Mouse (Mus musculus) adrenal gland, postnatal 4 days (tissue): ENCODE data around the gene Wnk4. TPM values are rescaled to one million over a fixed set of nuclear protein-coding genes. Genes with fewer than 3 reads are reported as not detected.
A peak's percentile ranks its signal among the peaks of the same experiment; 100 is the strongest.

Source experiments
- DNase-seq, 2 experiments: peaks; one replicate each; pipeline ENCODE4 v3.0.0; 2021 to 2022; ENCODE audit warnings: low spot score in 2 of 2, mixed read lengths in 2 of 2
- total RNA-seq, 2 experiments: library from RNA; stranded (reverse); gene quantifications; 2 replicates each; pipeline ENCODE4 v1.2.3; 2021

The Wnk4 gene
- total RNA-seq, 2 experiments from 2014 or later, result 3.8 to 20.0 TPM

DNA sequence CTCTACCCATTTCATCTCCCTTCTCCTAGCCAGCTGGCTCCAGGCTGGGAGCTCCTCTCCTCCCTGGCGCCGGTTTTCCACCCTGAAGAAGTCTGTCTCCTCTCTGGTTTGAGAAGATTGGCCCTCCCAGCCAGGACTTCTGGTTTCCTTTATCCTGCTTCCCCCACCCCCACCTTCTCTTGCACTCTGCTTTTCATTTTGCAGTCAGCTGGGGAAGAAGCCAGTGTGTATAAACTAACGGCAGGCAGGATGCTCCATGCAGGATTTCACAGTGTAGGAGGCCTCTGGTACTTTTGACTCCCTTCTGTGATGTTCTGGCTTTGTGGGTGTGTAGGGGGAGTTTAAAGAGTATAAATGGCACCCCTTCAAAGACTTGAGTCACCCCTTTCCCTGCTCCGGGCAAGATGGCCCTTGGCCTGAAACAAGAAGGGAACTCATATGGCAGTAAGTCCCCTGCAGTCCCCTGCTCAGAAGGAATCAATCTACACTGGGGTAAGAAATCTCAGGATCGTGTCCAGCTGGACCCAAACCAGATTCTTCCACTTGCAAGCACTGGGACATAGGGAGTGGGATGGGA lies 22.2 kb upstream of the Wnk4 start:
- no peak for DNase-seq

DNA sequence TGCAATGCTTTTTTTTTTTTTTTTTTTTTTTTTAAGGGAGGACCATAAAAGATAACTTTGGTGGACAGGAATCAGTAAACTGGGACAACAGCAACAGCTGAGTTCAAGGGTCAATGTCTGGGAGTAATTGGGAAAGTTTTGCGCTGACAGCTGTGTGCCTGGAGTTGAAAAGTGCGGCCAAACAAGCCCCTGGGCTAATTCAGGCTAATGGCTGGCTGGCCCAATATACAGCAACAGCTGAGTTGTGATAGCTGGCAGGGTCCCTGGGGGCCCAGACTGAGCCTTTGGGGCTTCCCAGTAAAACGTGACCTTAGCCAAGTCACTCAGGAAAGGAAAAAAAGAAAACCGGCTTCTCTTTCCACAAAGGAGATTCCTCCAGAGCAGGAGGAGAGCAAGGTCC lies 15.3 kb upstream of the Wnk4 start:
- DNase-seq, result no peak

DNA sequence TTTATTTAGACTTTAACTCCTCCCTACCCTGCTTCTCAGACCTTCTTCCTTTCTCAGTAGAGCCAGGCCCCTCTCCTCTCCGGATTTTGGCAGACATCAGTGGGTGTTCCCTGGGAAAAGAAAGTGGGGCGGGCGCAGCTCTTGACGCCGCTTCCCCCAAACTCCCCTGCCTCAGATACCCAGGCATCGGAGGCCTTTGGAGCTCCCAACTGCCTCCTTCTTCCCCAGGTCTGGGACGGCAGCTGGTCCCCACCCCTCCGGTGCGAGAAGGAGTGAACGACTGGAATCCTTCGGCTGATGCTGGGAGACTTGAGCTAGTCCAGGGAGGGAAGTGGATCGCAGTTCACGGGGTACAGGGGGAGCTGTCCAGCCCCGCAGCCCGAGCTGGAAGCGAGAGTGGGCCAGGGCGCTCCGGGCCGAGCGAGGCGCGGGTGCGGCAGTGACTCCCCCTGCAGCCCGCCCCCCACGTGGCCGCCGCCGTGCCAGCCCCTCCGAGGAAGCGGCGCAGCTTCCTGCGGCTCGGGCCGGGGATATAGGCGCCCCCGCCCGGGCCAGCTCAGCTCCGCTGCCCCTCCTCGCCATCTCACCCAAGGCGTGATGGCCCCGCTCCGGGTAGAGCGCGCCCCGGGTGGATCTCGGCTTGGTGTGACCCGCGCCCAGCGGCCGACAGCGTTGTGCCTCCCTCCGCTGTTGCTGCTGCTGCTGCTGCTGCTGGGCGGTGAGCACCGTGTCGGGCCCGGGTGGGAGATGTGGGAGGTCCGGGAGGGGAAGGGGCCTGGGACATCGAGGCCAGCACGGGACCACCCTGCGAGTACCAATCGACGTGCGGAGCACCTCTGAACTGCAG lies 14.3 kb upstream of the Wnk4 start, which contains the start of gene Ramp2:
TSS of gene Ramp2 (plus strand) at position 174 of the 847 bp plus-strand sequence.
- DNase-seq, result peak in 1 of 2 experiments; percentile 30

DNA sequence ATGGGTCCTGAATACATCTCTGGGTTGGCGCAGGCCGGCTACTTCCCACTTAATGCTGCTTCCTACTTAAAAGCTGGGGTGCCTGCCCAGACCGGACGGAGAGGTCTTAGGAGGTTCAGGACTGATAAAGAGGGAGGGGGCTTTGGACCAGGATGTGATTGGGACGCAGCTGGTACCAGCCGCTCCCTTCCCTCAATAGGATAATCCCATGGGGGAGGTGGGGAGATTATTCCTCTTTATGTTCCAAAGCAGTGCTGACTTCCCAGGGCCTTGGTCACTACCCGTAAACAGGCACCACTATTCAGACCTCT lies 13.7 kb upstream of the Wnk4 start:
- no peak for DNase-seq

DNA sequence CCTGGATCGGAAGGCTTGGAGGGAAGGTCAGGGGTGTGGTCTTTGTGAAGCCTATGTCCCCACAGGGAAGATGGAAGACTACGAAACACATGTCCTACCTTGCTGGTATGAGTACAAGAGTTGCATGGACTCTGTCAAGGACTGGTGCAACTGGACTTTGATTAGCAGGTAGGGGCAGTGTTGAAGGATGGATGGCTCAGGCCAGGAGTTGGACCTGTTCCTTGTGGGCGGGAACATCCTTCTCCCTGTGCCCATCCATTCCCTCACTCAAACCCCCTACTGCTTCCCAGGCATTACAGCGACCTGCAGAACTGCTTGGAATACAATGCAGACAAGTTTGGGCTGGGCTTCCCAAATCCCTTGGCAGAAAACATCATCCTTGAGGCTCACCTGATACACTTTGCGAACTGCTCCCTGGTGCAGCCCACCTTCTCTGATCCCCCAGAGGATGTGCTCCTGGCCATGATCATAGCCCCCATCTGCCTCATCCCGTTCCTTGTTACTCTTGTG lies 12.8 kb upstream of the Wnk4 start:
- DNase-seq, result no peak

DNA sequence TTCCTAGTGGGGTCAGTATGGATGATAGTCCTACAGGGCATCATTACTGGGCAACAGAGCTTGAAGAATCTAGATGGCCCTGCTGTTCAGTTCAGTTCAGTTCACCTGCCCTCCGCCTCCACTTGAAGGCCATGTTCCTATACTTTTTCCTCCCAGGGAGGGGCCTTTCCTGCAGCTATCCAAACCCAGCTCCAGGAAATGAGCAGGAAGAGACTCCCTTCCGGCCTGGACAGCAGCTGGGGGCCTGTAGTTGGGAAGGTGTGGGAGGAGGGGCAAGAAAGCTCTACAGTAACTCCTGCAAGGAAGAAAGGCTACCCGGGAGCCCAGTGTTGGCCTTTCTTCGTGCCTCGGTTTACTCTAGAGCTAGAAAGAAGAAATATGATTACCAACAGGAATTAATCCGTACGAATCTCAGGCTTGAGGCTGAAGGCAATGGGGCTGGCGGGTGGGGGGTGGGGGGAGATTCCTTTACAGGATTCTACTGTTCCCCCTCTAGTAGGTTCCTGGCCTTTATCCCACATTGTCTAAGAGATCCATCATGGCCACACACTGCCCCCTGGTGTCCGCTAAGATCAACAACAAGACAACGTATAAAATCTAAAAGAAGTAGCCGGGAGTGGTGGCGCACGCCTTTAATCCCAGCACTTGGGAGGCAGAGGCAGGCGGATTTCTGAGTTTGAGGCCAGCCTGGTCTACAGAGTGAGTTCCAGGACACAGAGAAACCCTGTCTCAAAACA lies 11.9 kb upstream of the Wnk4 start:
- DNase-seq, result no peak

DNA sequence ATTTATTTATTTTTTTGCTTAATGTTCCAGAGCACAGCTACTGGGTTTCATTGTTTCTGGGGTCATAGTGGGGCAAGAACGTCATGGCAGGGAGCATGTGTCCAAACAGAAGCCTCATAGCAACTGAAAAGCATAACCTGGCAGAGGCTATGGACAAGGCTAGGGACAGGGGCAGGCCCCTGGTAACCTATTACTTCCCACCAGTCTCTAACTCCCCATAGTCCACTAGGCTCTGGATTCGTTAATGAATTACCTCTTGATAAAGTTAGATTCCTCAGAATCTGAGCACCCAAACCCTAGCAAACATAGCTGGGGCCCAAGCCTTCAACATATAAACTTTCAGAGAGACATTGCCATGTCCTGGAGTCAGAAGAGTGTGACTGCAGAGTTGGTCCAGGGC lies 9.3 kb upstream of the Wnk4 start:
- no peak for DNase-seq

DNA sequence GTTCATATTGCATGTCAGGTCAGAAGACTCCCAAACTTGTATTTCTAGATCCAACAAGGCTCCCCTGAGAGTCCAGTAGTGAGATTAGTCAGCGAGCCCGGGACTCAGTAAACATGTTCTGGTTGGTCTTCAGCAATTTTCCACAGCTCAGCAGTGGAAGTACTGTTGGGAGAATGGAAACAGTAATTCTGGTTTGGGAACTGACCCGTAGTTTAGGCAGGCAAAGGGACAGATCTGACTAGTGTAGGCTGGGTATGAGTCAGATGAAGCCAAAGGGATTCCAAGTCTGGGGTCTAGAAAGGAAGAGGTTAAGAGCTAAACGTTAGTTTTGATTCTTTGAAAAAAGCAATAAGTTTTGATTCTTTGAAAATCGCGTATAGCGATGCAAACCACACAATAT lies 7.4 kb upstream of the Wnk4 start:
- no peak for DNase-seq

DNA sequence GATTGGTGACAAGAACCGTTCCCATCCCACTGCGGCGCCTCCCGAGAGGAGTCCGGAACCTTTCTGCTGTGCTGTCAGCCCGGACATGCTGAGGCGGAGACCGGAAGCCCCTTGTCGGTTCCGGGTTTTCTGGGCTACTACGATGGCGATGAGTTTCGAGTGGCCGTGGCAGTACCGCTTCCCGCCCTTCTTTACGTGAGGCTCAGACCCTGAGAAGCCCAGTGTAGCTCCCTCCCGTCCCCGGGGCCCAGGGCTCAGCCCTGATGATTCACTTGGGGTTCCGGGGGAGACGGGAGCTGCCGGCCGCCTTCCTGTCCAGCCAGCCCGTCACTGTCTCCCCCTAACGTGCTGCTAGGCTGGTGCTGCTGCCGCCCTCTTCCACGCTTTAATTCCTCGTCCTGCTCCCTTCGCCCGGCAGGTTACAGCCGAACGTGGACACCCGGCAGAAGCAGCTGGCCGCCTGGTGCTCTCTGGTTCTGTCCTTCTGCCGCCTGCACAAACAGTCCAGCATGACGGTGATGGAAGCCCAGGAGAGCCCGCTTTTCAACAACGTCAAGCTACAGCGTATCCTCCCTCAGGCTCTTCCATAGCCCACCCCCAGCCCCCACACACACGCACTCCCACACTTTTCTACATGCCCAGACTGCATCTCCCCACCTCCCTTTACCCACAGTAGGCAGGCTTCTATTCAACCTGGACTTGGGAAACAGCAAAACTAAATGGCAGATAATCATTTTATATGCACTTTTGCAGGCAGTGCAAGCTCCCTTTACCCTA lies 6.6 kb upstream of the Wnk4 start, which contains the start of gene Vps25:
TSS of gene Vps25 (plus strand) at position 95 of the 777 bp plus-strand sequence.
- peak; percentile 60 to 76 for DNase-seq

DNA sequence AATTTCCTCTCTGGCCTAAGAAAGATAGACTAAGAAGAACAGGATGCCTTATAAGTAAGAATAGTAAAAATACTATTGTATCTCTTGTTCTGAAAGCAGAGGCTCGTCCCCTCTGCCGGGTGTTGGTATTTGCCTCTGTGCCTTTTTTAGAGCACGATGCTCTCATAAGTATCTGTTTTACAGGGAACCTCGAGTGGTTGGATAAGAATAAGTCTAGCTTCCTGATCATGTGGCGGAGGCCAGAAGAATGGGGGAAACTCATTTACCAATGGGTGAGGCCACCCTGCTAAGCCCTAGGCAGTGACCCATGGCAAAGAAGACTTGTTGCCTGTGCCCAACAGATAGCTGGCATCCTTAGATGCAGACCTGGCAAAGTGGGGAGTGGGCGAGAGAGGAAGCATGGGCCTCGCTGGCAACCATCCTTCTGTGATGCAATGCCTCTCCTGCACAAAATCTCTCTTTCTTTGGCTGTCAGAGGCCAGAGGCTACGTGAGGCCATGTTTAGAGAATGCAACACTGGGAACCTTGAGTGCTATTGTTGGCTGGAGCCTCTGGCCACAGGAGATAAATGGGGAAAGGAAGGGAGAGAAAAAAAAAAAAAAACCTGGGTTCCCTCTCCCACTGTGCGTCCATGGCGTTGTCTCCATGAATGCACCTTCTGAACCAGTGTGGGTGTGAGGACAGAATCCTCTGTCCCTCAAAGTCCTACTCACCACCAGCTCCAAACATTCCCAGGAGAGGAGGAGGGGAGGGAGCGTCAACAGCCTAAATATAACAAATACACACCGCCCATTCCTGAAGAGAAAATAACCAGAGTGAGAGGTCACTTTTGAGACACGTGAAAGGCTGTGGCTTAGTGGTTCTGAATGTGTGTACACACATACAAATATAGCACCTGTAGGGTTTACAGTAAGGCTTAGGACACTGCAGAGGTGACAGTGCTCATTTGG lies 4.3 kb upstream of the Wnk4 start:
- no peak for DNase-seq

DNA sequence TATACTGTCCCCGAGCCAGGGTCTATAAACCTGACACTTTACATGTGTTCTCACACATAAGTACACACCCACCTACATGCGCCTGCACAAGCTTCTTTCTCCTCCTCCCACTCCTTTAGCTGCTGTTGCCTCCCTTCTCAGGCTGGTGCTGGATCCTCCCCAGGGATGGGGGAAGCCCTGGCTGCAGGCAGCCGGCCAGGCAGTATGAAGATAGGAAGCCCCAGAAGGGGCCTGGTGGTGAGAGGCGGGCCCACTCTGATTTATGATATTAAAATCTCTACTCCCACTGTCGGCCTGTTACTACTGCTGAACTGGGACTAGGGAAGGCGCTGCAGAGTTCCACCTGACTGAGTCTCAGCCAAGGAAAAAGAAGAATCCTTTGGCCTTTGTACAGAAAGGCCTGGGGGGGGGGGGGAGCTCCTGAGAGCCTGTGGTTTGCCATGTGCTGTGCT lies 1.1 kb upstream of the Wnk4 start:
- no peak for DNase-seq

DNA sequence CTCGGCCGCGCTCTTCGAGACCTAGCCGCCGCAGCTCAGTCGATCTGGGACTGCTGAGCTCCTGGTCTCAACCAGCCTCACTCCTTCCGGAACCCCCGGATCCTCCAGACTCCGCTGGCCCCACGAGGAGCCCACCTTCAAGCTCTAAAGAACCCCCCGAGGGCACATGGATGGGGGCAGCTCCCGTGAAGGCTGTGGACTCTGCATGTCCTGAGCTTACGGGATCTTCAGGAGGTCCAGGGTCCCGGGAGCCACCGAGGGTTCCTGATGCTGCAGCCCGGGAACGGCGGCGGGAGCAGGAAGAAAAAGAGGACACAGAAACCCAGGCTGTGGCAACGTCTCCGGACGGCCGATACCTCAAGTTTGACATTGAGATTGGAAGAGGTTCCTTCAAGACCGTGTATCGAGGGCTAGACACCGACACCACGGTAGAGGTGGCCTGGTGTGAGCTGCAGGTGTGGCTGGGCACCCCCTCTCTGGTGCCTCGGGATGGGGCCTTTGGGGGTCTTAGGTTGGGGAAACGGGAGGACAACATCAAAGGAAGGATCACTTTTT lies 536 bp downstream of the Wnk4 start:
- DNase-seq, result no peak

DNA sequence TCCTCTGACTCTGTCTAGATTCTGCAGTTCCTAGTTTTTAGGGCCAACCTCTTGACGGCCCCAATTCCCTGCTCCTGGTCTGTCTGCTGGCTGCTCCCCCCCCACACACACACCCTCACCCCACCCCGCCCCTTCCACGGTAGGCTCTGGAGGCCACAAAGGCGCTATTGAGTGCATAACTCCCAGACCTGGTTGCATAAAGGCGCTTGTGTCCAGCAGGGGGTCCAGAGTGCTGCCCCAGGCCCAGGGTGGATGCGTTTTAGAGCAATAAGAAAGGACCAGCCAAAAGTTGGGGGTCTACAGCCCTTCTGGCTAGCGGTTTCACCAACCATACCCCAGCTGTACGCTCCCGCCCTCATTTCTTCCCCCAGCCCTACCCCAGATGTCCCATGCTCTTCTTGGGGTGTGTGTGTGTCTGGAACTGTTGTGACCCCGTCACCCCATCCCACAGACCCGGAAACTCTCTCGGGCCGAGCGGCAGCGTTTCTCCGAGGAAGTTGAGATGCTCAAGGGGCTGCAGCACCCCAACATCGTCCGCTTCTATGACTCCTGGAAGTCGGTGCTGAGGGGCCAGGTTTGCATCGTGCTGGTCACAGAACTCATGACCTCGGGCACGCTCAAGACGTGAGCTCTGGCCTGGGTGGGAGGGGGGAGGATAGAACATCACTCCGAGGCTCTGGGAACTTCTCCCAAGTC lies 2.1 kb downstream of the Wnk4 start:
- DNase-seq, result no peak

DNA sequence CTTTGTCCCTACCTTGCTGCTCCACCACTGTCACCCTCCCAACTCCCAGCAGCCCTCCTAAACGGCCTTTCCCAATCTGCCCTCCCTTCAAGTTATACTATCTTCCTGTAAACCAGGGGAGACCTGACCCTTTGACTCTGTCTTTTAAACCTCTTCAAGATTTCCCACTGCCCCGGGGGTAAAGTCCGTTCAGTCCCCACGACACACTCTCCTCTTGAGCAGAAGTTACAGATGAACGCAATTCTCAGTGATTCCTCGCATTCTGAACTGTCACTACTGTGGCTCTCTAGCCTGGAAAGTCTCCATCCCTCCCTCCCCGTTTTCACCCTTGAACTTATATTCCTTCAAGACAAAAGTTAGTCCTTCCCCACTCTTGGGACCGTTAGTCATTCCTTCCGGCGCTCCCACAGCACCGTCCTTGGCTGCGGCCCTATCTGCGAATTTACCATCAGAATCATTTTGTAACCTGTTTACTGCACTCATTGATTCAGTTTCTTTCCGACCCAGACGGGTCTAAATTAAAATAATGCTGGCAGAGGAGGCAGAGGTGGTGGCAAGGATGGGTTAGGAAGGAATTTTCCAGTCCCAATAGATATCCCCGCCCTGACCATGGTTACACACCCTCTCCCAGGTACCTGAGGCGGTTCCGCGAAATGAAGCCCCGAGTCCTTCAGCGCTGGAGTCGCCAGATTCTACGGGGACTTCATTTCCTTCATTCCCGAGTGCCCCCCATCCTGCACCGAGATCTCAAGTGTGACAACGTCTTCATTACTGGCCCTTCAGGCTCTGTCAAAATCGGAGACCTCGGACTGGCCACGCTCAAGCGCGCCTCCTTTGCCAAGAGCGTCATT lies 3.0 kb downstream of the Wnk4 start:
- DNase-seq, result no peak

DNA sequence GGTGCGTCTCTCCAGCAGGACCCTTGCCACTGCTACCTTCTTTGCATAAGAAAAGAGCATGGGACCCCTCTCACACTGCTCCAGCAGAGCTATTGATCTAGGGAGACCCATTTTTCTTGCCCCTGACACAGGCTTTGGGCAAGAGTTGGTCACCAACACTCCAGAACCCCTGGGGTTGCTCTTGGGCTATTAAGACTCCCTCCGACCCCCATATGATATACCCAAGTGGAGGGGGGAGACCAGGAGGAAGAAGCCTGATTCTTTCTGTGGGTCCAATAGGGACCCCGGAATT lies 3.6 kb downstream of the Wnk4 start:
- DNase-seq, result no peak

DNA sequence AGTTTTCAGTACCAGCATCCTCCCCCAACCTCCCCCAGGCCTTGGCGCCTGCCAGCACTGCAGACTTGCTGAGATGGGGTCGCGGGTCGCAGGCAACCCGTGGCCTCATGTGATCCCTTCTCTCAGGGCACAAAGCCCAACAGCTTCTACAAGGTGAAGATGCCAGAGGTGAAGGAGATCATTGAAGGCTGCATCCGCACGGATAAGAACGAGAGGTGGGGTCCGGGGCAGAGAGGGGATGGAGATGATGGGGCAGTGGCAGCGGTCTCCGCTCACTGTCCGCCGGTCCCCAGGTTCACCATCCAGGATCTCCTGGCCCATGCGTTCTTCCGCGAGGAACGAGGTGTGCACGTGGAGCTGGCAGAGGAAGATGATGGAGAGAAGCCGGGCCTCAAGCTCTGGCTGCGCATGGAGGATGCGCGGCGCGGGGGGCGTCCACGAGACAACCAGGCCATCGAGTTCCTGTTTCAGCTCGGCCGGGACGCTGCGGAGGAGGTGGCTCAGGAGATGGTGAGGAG lies 4.6 kb downstream of the Wnk4 start:
- DNase-seq, result no peak

DNA sequence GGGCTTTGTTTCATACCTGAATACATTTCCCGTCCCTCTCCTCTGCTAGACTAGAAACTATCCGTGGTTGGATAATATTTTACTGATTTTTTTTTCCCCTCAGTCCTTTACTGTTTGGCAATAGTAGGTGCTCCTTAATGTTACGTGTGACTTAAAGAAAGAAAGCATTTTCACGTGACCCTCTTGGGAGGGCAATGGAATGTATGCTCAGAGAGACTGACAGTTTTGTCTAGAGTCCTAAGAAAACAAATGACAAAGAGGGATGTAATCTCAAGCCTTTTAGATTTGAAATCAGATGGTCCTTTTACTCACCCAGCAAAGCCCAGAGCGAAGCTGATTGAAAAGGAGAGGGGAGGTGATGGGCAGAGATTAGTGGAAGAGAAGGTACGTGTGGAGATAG lies 5.5 kb downstream of the Wnk4 start:
- DNase-seq, result no peak

DNA sequence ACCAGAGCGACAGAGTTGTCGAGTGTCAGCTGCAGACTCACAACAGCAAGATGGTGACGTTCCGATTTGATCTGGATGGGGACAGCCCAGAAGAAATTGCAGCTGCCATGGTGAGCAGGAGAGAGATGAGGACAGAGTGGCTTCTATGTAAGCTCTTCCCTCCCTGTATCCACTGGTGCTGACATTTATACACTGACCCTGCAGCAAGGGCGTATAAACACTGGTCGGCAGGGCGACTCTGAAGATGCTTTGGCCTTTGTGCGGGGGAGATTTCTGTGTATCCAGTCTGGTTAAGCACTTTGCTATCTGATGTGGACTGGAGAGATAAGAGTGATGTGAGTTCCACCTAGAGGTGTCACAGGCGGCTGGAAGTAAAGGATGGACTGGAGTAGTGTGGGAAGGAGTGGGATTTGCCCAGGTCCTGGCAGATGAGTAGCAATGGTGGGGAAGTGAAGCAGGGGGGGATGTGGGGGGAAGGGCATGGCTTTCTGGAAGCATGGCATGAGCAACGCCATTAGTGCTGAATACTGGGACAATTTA lies 9.3 kb downstream of the Wnk4 start:
- no peak for DNase-seq
